Mouse (Mus musculus) midbrain, embryonic 16.5 days (tissue): Measurements from ENCODE around the gene Efemp2. TPM values are rescaled to one million over a fixed set of nuclear protein-coding genes. Genes with fewer than 3 reads are reported as not detected.

Source experiments
- ATAC-seq: fragments of 200-750 bp; cut with Nextera tagmentation; 2 replicates; pipeline ENCODE4 v1.8.0; 2017; ENCODE audit warnings: moderate TSS enrichment
- H3K27ac ChIP-seq: fragments of 300-500 bp; sonication (generic); 2 replicates; pipeline ENCODE4 v1.5.1; 2014; ENCODE audit warnings: mild to moderate bottlenecking, low read length, mixed read lengths
- H3K27me3 ChIP-seq: fragments of 300-500 bp; sonication (generic); 2 replicates; pipeline ENCODE4 v1.6.1; 2014; ENCODE audit warnings: low read depth, low read length, mixed read lengths; ENCODE audit not compliant: control insufficient read depth, insufficient read depth
- H3K36me3 ChIP-seq: fragments of 300-500 bp; sonication (generic); 2 replicates; pipeline ENCODE4 v1.6.1; 2014; ENCODE audit warnings: mild to moderate bottlenecking, low read length, moderate library complexity, mixed read lengths; ENCODE audit not compliant: control insufficient read depth, insufficient read depth
- H3K4me1 ChIP-seq: fragments of 300-500 bp; sonication (generic); 2 replicates; pipeline ENCODE4 v1.6.1; 2014; ENCODE audit warnings: mild to moderate bottlenecking, low read length, mixed read lengths; ENCODE audit not compliant: control insufficient read depth, insufficient read depth
- H3K4me2 ChIP-seq: fragments of 300-500 bp; sonication (generic); 2 replicates; pipeline ENCODE4 v1.6.1; 2014; ENCODE audit warnings: mild to moderate bottlenecking, low read length, mixed read lengths
- H3K4me3 ChIP-seq: fragments of 300-500 bp; sonication (generic); 2 replicates; pipeline ENCODE4 v1.5.1; 2014; ENCODE audit warnings: low read depth, mild to moderate bottlenecking, low read length, moderate library complexity, mixed read lengths
- H3K9ac ChIP-seq: fragments of 300-500 bp; sonication (generic); 2 replicates; pipeline ENCODE4 v1.6.1; 2014; ENCODE audit warnings: low read depth, low read length, mixed read lengths
- H3K9me3 ChIP-seq: fragments of 300-500 bp; sonication (generic); replicated peaks from 2 replicates; pipeline ENCODE4 v1.6.1; 2014; ENCODE audit warnings: mild to moderate bottlenecking, low read length, mixed read lengths; ENCODE audit not compliant: control insufficient read depth, poor library complexity, severe bottlenecking
- WGBS: fragments of 180-500 bp; shearing (Covaris S2); extraction: QIAGEN DNeasy Blood & Tissue Kit; methylation state at CpG from one replicate; pipeline ENCODE4 v1.1.7; 2014; 5-methylcytosine and 5-hydroxymethylcytosine counted together
- polyA plus RNA-seq: library from polyadenylated mRNA; unstranded; fragments of >200 nt; fragmentation: Nextera tagmentation; extraction: Ambion mirVana; gene quantifications from 2 replicates; pipeline ENCODE4 v1.2.1, GENCODE M21; 2015

The Efemp2 gene
- polyA plus RNA-seq, 1 experiment from 2014 or later = 34.1 TPM

DNA sequence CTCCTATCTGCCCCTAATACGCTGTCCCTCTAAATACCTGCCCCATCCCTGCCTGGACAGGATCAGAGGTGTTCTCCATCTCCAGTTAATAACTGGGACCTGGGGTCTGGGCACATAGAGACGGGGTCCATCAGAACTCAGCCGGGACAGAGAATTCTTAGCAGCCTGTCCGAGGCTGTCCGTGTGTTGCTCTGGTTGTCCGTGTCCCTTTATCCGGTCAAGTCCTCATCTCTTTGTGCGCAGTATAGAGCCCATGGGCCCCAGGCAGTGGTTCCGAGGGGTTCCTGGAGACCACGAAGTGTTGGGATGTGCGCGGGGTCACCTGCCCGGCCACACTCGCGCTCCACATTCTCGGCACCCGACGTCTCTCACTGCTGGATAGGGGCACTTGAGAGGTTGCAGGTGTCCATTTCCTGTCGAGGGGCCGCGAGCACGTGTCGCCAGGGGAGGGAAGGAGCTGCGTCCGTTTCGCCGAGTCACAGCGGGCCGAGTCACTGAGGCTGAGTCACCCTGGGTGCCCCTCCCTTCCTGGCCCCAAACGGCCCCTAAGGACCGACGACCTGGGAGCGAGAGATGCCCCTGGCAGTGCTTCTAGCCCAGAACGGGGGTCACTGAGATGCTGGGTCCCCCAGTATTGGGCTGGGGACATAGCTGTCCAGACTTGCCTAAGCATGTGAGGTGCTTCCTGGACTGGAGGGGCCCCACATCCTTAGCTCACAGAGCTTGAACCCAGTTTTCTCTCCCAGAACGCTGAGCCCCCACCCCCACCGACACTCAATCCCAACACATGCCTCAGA lies 25.2 kb upstream of the Efemp2 start:
- 8% methylated on average over 36 of the region's 36 CpGs for WGBS
- H3K9ac ChIP-seq = peak overlapping the region; percentile 33
- ATAC-seq = peak; percentile 38; the same call in 1 of the 2 replicates

DNA sequence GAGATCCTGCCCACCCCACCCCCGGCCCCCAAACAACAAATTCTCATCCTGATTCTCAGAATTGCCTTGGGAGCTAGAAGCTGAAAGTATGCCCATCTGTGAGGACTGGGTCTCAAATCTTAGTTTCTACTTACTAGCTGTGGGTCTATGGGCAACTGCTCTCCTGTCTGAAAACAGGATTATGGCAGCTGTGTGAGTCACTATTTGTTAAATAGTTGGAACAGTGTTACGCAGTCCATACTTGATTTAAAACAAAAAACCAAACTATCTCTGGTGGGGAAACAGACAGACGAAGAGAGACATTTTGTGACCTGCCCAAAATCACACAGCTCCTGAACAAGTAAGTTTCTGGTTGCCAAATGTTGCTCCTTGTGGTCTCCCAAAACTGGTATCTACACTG lies 24.1 kb upstream of the Efemp2 start:
- no peak for ATAC-seq
- Histone ChIP-seq H3K9me3 (no peaks in the 10 kb centered on the region), H3K27me3 (peaks cover 45% of the 10 kb centered on the region), H3K27ac (no peak overlapping the region), H3K9ac (no peak overlapping the region), H3K4me2 (no peak overlapping the region), H3K4me3 (no peak overlapping the region), H3K4me1 (peaks cover 6% of the 10 kb centered on the region; the same call in 1 of the 2 replicates), H3K36me3 (no peaks in the 10 kb centered on the region)
- 85% methylated on average over 3 of the region's 3 CpGs for WGBS

More for the DNA sequence above, 25.2 kb upstream of the Efemp2 start:
- H3K27me3 ChIP-seq = peaks cover 45% of the 10 kb centered on the region
- no peaks in the 10 kb centered on the region for H3K9me3 ChIP-seq
- peak overlapping the region; percentile 56 for H3K4me3 ChIP-seq
- peak overlapping the region; percentile 72 for H3K4me2 ChIP-seq
- peaks cover 5% of the 10 kb centered on the region; the same call in 1 of the 2 replicates for H3K4me1 ChIP-seq
- no peaks in the 10 kb centered on the region for H3K36me3 ChIP-seq
- H3K27ac ChIP-seq = no peak overlapping the region

DNA sequence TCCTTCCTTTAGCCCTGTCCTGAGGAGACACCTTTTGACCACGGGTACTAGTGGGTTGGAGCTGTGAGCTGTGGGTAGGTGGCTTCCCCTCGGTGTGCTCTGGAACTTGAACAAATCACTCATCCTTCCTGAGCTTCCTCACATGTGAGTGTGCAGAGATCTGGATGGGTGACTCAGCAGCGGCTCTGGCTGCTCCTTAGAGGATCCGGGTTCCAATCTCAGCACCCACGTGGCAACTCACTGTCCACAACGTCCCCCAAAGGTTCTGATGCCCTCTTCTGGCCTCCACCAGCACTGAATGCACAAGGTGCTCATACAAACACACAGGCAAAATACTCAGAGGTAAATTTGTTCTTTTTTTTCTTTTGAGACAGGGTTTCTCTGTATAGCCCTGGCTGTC lies 22.0 kb upstream of the Efemp2 start:
- WGBS = 83% methylated on average over 6 of the region's 6 CpGs
- no peak for ATAC-seq

DNA sequence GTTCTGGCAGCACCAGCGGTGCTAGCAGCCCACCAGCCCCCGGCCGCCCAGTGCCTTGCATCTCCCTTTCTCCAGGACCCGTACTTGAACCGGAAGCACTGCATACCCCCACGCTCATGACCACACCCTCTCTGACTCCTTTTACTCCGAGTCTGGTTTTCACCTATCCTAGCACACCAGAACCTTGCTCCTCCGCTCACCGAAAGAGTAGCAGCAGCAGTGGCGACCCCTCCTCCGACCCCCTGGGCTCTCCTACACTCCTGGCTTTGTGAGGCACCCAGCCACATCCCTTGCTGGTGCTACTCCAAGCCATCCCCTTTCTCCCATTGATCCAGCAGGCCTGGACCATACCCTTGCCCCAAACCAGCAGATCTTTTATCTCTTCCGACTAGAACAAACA lies 18.7 kb upstream of the Efemp2 start:
- Histone ChIP-seq H3K9me3 (no peaks in the 10 kb centered on the region), H3K4me3 (no peak overlapping the region), H3K9ac (peak overlapping the region; percentile 13), H3K4me2 (peak overlapping the region; percentile 98), H3K4me1 (peaks cover 30% of the 10 kb centered on the region), H3K36me3 (no peaks in the 10 kb centered on the region), H3K27me3 (peaks cover 4% of the 10 kb centered on the region; the same call in 1 of the 2 replicates), H3K27ac (no peak overlapping the region)
- 84% methylated on average over 12 of the region's 12 CpGs for WGBS
- no peak for ATAC-seq

More for the DNA sequence above, 22.0 kb upstream of the Efemp2 start:
- Histone ChIP-seq H3K4me2 (no peak overlapping the region), H3K4me3 (no peak overlapping the region), H3K4me1 (peaks cover 25% of the 10 kb centered on the region), H3K9ac (no peak overlapping the region), H3K27ac (no peak overlapping the region), H3K27me3 (peaks cover 33% of the 10 kb centered on the region), H3K36me3 (no peaks in the 10 kb centered on the region), H3K9me3 (no peaks in the 10 kb centered on the region)

DNA sequence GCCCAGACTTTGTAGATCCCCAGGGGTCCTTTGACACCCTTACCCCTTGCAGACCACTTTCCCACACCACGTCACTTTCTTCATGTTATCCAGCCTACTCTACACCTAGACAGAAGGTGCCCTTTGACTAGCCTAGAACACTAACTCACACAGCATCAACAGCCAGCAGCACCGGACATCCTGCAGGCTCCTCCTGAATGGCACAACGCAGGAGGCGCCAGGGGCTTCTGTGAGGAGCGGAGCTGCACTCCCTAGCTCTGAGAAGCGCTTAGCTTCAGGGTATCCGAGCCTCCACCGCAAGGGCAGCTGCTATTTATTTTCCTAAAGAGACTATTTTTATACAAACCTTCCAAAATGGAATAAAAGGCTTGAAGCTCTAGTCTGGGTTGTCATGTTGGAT lies 18.2 kb upstream of the Efemp2 start:
- no peak for ATAC-seq
- Histone ChIP-seq H3K4me1 (peaks cover 31% of the 10 kb centered on the region), H3K27ac (peak overlapping the region; percentile 98; the same call in 1 of the 2 replicates), H3K9ac (peak overlapping the region; percentile 95), H3K9me3 (no peaks in the 10 kb centered on the region), H3K4me2 (peak overlapping the region; percentile 98), H3K36me3 (no peaks in the 10 kb centered on the region), H3K4me3 (peak overlapping the region; percentile 82), H3K27me3 (no peaks in the 10 kb centered on the region; the same call in 1 of the 2 replicates)
- 50% methylated on average over 8 of the region's 8 CpGs for WGBS

DNA sequence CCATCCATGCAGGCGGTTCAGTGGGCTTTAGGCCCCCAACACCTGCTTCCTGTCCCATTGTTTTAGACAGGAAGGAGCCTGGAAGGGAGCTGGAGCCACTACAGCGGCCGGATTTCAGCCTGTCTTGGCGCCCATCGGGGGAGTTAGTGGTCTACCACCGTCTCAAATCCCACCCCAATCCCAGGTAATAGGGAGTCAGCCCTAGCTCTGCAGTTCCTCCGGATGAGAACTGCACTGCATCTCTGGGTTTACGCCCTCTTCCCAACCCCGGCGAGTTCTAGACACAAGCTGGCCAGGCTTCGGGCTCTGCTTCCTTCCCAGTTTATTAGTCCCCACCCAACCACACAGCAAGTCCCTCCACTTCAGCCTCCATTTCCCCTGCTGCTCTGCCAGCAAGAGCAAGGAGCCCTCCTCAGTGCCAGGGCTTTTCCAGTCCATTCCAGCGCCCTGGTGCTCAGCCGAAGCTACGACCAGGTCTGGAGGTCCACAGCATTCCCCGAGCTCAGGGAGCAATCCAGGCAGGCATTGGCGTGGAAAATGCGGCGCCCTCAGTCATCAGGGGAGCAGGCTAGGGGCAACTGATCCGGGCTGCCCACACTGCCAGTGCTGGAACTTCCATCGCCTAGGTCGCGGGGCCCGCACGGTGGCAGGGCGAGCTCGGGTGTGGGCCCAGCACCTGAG lies 17.4 kb upstream of the Efemp2 start:
- Histone ChIP-seq H3K36me3 (no peaks in the 10 kb centered on the region), H3K4me3 (peak overlapping the region; percentile 82), H3K27me3 (no peaks in the 10 kb centered on the region), H3K9me3 (no peaks in the 10 kb centered on the region), H3K4me1 (peaks cover 36% of the 10 kb centered on the region), H3K9ac (peak overlapping the region; percentile 95), H3K27ac (peak overlapping the region; percentile 98), H3K4me2 (peak overlapping the region; percentile 98)
- no peak; the same call in 1 of the 2 replicates for ATAC-seq
- WGBS = 5% methylated on average over 26 of the region's 26 CpGs

DNA sequence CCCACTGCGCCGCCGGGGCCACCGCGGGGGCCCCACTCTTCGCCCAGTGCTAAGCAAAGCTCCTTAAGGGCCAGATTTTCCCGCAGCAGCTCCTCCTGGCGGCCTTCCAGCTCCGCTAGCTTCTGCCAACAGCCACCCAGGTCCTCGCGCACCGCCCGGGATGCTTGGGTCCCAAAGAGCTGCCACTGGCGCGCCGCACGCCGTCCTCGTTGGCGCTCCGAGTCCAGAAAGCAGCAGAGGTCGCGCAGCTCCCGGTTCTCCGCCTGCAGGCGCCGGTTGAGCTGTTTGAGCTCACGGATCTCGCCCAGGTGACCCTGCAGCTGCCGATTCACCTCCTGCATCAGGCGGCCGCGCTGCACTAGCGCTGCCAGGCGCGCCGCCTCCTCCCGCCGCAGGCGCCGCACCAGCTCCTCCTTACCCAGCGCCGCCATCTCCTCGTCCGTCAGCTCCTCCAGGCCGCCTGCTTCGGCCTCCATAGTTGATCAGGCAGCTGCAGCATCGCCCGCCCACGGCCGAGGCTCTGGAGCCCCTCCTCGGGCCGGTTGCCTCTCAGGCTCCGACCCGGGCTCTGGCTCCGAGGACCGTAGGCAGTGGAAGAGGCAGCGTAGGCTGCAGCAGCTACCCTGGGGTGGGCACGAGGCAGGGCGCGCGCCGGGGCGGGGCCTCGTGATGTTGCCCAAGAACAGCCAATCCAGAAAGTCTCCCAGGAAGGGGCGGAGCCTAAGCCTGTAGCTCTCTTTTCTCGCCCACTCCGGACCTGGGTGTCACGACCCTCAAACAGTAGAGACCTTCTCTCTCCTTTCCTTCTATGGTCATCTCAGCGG lies 16.6 kb upstream of the Efemp2 start:
- H3K4me1 ChIP-seq = peaks cover 39% of the 10 kb centered on the region
- peak overlapping the region; percentile 98 for H3K4me2 ChIP-seq
- WGBS = 0% methylated on average over 69 of the region's 70 CpGs

DNA sequence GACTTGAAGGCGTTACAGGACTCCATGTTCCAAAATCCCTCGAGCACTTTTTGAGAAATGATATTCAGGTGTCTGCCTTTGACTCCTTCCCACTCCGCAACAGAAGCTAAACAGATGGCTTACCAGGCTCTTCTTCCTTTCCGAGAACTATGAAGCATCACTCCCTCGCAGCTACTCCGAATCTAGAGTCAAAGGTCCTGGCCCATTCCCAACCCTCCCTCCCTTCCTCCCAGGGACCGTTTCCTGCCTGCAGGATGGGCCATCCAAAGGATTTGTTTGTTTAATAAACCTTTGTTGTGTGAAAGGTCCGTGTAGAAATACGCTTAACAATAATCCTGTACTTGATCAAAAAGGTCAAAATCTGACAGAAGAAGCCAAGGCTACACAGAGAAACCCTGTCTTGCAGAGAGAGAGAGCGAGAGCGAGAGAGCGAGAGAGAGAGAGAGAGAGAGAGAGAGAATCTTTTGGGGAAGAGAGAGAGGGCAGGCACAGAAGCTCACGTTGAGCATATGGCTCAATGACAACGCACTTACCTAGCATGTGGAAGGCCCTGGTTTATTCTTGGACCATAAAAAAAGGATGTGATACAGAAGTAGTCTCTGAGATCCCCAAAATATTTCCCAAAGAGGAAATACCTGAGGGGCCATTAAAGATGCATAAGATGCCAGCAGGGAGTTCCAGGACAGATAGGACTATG lies 15.9 kb upstream of the Efemp2 start, which contains the start of gene Ccdc85b:
Gene Ccdc85b, minus strand, starts transcription at position 149 of the 697 bp plus-strand sequence.
- Histone ChIP-seq H3K9me3 (no peaks in the 10 kb centered on the region), H3K36me3 (no peaks in the 10 kb centered on the region), H3K27ac (peak within 1 kb of the TSS; percentile 98), H3K9ac (peak within 1 kb of the TSS; percentile 95), H3K4me2 (peak within 1 kb of the TSS; percentile 98), H3K4me3 (peak within 1 kb of the TSS; percentile 82), H3K4me1 (peaks cover 39% of the 10 kb centered on the region), H3K27me3 (no peaks in the 10 kb centered on the region)
- 18% methylated on average over 14 of the region's 14 CpGs for WGBS
- ATAC-seq = no peak; the same call in 1 of the 2 replicates

More for the DNA sequence above, 16.6 kb upstream of the Efemp2 start:
- peak; percentile 94 for ATAC-seq
- peak overlapping the region; percentile 95 for H3K9ac ChIP-seq
- H3K4me3 ChIP-seq = peak overlapping the region; percentile 82
- H3K9me3 ChIP-seq = no peaks in the 10 kb centered on the region
- no peaks in the 10 kb centered on the region for H3K36me3 ChIP-seq
- no peaks in the 10 kb centered on the region for H3K27me3 ChIP-seq
- peak overlapping the region; percentile 98 for H3K27ac ChIP-seq
